Mouse (Mus musculus) embryonic facial prominence, embryonic 11.5 days (tissue): Measurements from ENCODE around the gene Gm10306. TPM values are rescaled to one million over a fixed set of nuclear protein-coding genes. Genes with fewer than 3 reads are reported as not detected.

ENCODE experiments used
- ATAC-seq: fragments of 200-750 bp; cut with Nextera tagmentation; replicated peaks from 2 replicates; pipeline ENCODE4 v1.8.0; 2017; ENCODE audit warnings: low read depth; ENCODE audit not compliant: insufficient number of reproducible peaks, low FRiP score, low TSS enrichment
- DNase-seq: peaks from one replicate; pipeline ENCODE4 v3.0.0-alpha.2; 2015; ENCODE audit warnings: low spot score
- H3K27ac ChIP-seq: fragments of 300-500 bp; sonication (generic); replicated peaks from 2 replicates; pipeline ENCODE4 v1.5.1; 2014; ENCODE audit warnings: mild to moderate bottlenecking, low read depth, low read length, control low read depth
- H3K27me3 ChIP-seq: fragments of 300-500 bp; sonication (generic); 2 replicates; pipeline ENCODE4 v1.6.1; 2014; ENCODE audit warnings: mild to moderate bottlenecking, low read length, moderate library complexity, mixed read lengths; ENCODE audit not compliant: control insufficient read depth, insufficient read depth
- H3K36me3 ChIP-seq: fragments of 300-500 bp; sonication (generic); replicated peaks from 2 replicates; pipeline ENCODE4 v1.6.1; 2014; ENCODE audit warnings: low read depth, mild to moderate bottlenecking, low read length, moderate library complexity, mixed read lengths; ENCODE audit not compliant: control insufficient read depth, insufficient read depth
- H3K4me1 ChIP-seq: fragments of 300-500 bp; sonication (generic); 2 replicates; pipeline ENCODE4 v1.6.1; 2014; ENCODE audit warnings: low read length, mixed read lengths; ENCODE audit not compliant: control insufficient read depth, insufficient read depth
- H3K4me2 ChIP-seq: fragments of 300-500 bp; sonication (generic); 2 replicates; pipeline ENCODE4 v1.6.1; 2014; ENCODE audit warnings: low read depth, mild to moderate bottlenecking, control low read depth, low read length, moderate library complexity
- H3K4me3 ChIP-seq: fragments of 300-500 bp; sonication (generic); 2 replicates; pipeline ENCODE4 v1.5.1; 2014; ENCODE audit warnings: low read depth, low read length, control low read depth
- H3K9ac ChIP-seq: fragments of 300-500 bp; sonication (generic); replicated peaks from 2 replicates; pipeline ENCODE4 v1.6.1; 2014; ENCODE audit warnings: mild to moderate bottlenecking, control low read depth, low read length
- H3K9me3 ChIP-seq: fragments of 300-500 bp; sonication (generic); replicated peaks from 2 replicates; pipeline ENCODE4 v1.6.1; 2016; ENCODE audit warnings: mild to moderate bottlenecking, low read length, inconsistent platforms, mixed read lengths; ENCODE audit not compliant: control insufficient read depth
- WGBS: fragments of 180-500 bp; shearing (Covaris S2); extraction: QIAGEN DNeasy Blood & Tissue Kit; methylation state at CpG from one replicate; pipeline ENCODE4 v1.1.7; 2014; 5-methylcytosine and 5-hydroxymethylcytosine counted together
- polyA plus RNA-seq: library from polyadenylated mRNA; unstranded; fragments of >200 nt; fragmentation: Nextera tagmentation; extraction: Ambion mirVana; gene quantifications from 2 replicates; pipeline ENCODE4 v1.2.1, GENCODE M21; 2014

Gm10306 gene
- polyA plus RNA-seq, 1 experiment from 2014 or later: not detected

GRCm38 (mm10) chr4:94592709-94593108 is 36.4 kb downstream of the Gm10306 start:
- ATAC-seq: no peak

GRCm38 (mm10) chr4:94601395-94601794 is 45.0 kb downstream of the Gm10306 start:
- Histone ChIP-seq H3K27ac (no peak overlapping the region), H3K36me3 (no peaks in the 10 kb centered on the region), H3K9ac (no peak overlapping the region), H3K4me3 (no peak overlapping the region), H3K4me1 (no peaks in the 10 kb centered on the region), H3K27me3 (no peaks in the 10 kb centered on the region), H3K9me3 (no peaks in the 10 kb centered on the region), H3K4me2 (no peak overlapping the region)
- ATAC-seq (no peak), DNase-seq (no peak)
- 88% methylated on average over 4 of the region's 4 CpGs for WGBS

More at GRCm38 (mm10) chr4:94592709-94593108, 36.4 kb downstream of the Gm10306 start:
- Histone ChIP-seq H3K9ac (no peak overlapping the region), H3K27me3 (no peaks in the 10 kb centered on the region), H3K27ac (no peak overlapping the region), H3K9me3 (no peaks in the 10 kb centered on the region), H3K36me3 (no peaks in the 10 kb centered on the region), H3K4me3 (no peak overlapping the region), H3K4me1 (no peaks in the 10 kb centered on the region), H3K4me2 (no peak overlapping the region)
- no peak for DNase-seq

GRCm38 (mm10) chr4:94602496-94603030 is 46.2 kb downstream of the Gm10306 start:
- under 1% methylated on average over 33 of the region's 33 CpGs for WGBS
- H3K9me3 ChIP-seq: no peaks in the 10 kb centered on the region
- H3K27ac ChIP-seq: peak overlapping the region; percentile 63
- H3K4me2 ChIP-seq: peak overlapping the region; percentile 50
- ATAC-seq: peak; percentile 89
- DNase-seq: peak; percentile 45
- H3K4me1 ChIP-seq: no peaks in the 10 kb centered on the region
- peak overlapping the region; percentile 93 for H3K9ac ChIP-seq
- peak overlapping the region; percentile 87 for H3K4me3 ChIP-seq
- no peaks in the 10 kb centered on the region for H3K27me3 ChIP-seq
- H3K36me3 ChIP-seq: no peaks in the 10 kb centered on the region

- Histone ChIP-seq H3K27ac (peak within 1 kb of the TSS; percentile 63), H3K4me2 (peak within 1 kb of the TSS; percentile 78), H3K27me3 (no peaks in the 10 kb centered on the region), H3K36me3 (no peaks in the 10 kb centered on the region), H3K4me3 (peak within 1 kb of the TSS; percentile 87), H3K9ac (peak within 1 kb of the TSS; percentile 93), H3K9me3 (no peaks in the 10 kb centered on the region), H3K4me1 (no peaks in the 10 kb centered on the region)
- WGBS: under 1% methylated on average over 57 of the region's 61 CpGs
- DNase-seq: peak; percentile 94
- peak; percentile 99 for ATAC-seq
These were observed 46.8 kb downstream of the Gm10306 start, which contains the start of gene Plaa for GRCm38 (mm10) chr4:94603031-94603629. Gene Plaa, minus strand, starts transcription at chr4:94603244.

GRCm38 (mm10) chr4:94604452-94605019 is 48.2 kb downstream of the Gm10306 start:
- H3K4me3 ChIP-seq: no peak overlapping the region
- H3K9ac ChIP-seq: no peak overlapping the region
- H3K27me3 ChIP-seq: no peaks in the 10 kb centered on the region
- no peaks in the 10 kb centered on the region for H3K36me3 ChIP-seq
- no peaks in the 10 kb centered on the region for H3K9me3 ChIP-seq
- H3K27ac ChIP-seq: no peak overlapping the region
- 90% methylated on average over 2 of the region's 2 CpGs for WGBS
- DNase-seq (no peak), ATAC-seq (no peak)
- H3K4me2 ChIP-seq: no peak overlapping the region
- no peaks in the 10 kb centered on the region for H3K4me1 ChIP-seq

GRCm38 (mm10) chr4:94605591-94605990 is 49.2 kb downstream of the Gm10306 start:
- no peak for DNase-seq
- no peak overlapping the region for H3K9ac ChIP-seq
- H3K27me3 ChIP-seq: no peaks in the 10 kb centered on the region
- no peak overlapping the region for H3K4me3 ChIP-seq
- H3K4me2 ChIP-seq: no peak overlapping the region
- no peaks in the 10 kb centered on the region for H3K36me3 ChIP-seq
- 86% methylated on average over 2 of the region's 2 CpGs for WGBS
- no peaks in the 10 kb centered on the region for H3K4me1 ChIP-seq
- ATAC-seq: no peak
- no peak overlapping the region for H3K27ac ChIP-seq
- H3K9me3 ChIP-seq: no peaks in the 10 kb centered on the region

Other genes with a start within 250 kb of the Gm10306 start
- 31.0 and 35.2 TPM in 2 replicates for gene Caap1, start 250 bp downstream of the Gm10306 start, polyA plus RNA-seq
- gene Plaa, start 46.7 kb downstream of the Gm10306 start, polyA plus RNA-seq: 81.9 and 96.6 TPM in 2 replicates
- gene Ift74, start 57.9 kb downstream of the Gm10306 start, polyA plus RNA-seq: 64.7 and 78.2 TPM in 2 replicates
- 0.57 and 1.1 TPM in 2 replicates for gene Lrrc19, start 93.6 kb downstream of the Gm10306 start, polyA plus RNA-seq
- gene Tek, start 182.7 kb downstream of the Gm10306 start, polyA plus RNA-seq: 9.8 and 10.1 TPM in 2 replicates